Mouse (Mus musculus): ENCODE measurements at regions not wholly inside any gene's neighbourhood (a gene's known extent, or its start where the extent isn't known, plus 50 kb on each side); places are given as distances from the start of the nearest gene placed in this dataset.

- peak; percentile 60 for ATAC-seq
- 4% methylated on average over 12 of the region's 12 CpGs for WGBS
- Histone ChIP-seq H3K9ac (ENCODE audit: low read depth, low read length) (peak overlapping the region; percentile 43; the same call in 1 of the 2 replicates), H3K27me3 (ENCODE audit: control insufficient read depth, insufficient read depth, low read depth, low read length) (no peaks in the 10 kb centered on the region), H3K4me1 (ENCODE audit: control insufficient read depth, insufficient read depth, low read length) (peaks cover 8% of the 10 kb centered on the region; the same call in 1 of the 2 replicates), H3K4me2 (ENCODE audit: low read length) (peak overlapping the region; percentile 64), H3K27ac (ENCODE audit: low read length) (no peak overlapping the region), H3K9me3 (replicated peaks; ENCODE audit: control insufficient read depth, low read length, poor library complexity, severe bottlenecking) (no peaks in the 10 kb centered on the region), H3K4me3 (ENCODE audit: low read depth, low read length) (peak overlapping the region; percentile 31), H3K36me3 (ENCODE audit: control insufficient read depth, insufficient read depth, low read length) (no peaks in the 10 kb centered on the region)
Observed at GRCm38 (mm10) chr14:105815281-105815680, 81.3 kb downstream of the Spry2 start.

- H3K36me3 ChIP-seq (ENCODE audit: control insufficient read depth, insufficient read depth, low read length) = no peaks in the 10 kb centered on the region
- H3K27ac ChIP-seq (ENCODE audit: low read length) = no peak overlapping the region
- no peaks in the 10 kb centered on the region for H3K9me3 ChIP-seq (replicated peaks; ENCODE audit: control insufficient read depth, low read length, poor library complexity, severe bottlenecking)
- ATAC-seq = no peak
- H3K4me2 ChIP-seq (ENCODE audit: low read length) = no peak overlapping the region
- H3K4me1 ChIP-seq (ENCODE audit: control insufficient read depth, insufficient read depth, low read length) = peaks cover 8% of the 10 kb centered on the region; the same call in 1 of the 2 replicates
- no peak overlapping the region for H3K9ac ChIP-seq (ENCODE audit: low read depth, low read length)
- H3K4me3 ChIP-seq (ENCODE audit: low read depth, low read length) = no peak overlapping the region
- H3K27me3 ChIP-seq (ENCODE audit: control insufficient read depth, insufficient read depth, low read depth, low read length) = no peaks in the 10 kb centered on the region
Observed at GRCm38 (mm10) chr14:105813661-105814060, 83.0 kb downstream of the Spry2 start.

- H3K4me1 ChIP-seq (ENCODE audit: control insufficient read depth, insufficient read depth, low read length) = peaks cover 8% of the 10 kb centered on the region; the same call in 1 of the 2 replicates
- ATAC-seq = no peak
- WGBS = 92% methylated on average over 6 of the region's 6 CpGs
Observed at GRCm38 (mm10) chr14:105813097-105813496, 83.5 kb downstream of the Spry2 start.

GRCm38 (mm10) chr14:105805762-105806161, 90.9 kb downstream of the Spry2 start:
- Histone ChIP-seq H3K36me3 (ENCODE audit: control insufficient read depth, insufficient read depth, low read length) (no peaks in the 10 kb centered on the region), H3K4me3 (ENCODE audit: low read depth, low read length) (no peak overlapping the region), H3K9ac (ENCODE audit: low read depth, low read length) (no peak overlapping the region), H3K4me1 (ENCODE audit: control insufficient read depth, insufficient read depth, low read length) (peaks cover 10% of the 10 kb centered on the region; the same call in 1 of the 2 replicates), H3K4me2 (ENCODE audit: low read length) (no peak overlapping the region), H3K9me3 (replicated peaks; ENCODE audit: control insufficient read depth, low read length, poor library complexity, severe bottlenecking) (no peaks in the 10 kb centered on the region), H3K27ac (ENCODE audit: low read length) (no peak overlapping the region), H3K27me3 (ENCODE audit: control insufficient read depth, insufficient read depth, low read depth, low read length) (no peaks in the 10 kb centered on the region)
- WGBS = 82% methylated on average over 6 of the region's 6 CpGs
- no peak for ATAC-seq

More at GRCm38 (mm10) chr14:105813097-105813496, 83.5 kb downstream of the Spry2 start:
- Histone ChIP-seq H3K27me3 (ENCODE audit: control insufficient read depth, insufficient read depth, low read depth, low read length) (no peaks in the 10 kb centered on the region), H3K4me2 (ENCODE audit: low read length) (no peak overlapping the region), H3K9me3 (replicated peaks; ENCODE audit: control insufficient read depth, low read length, poor library complexity, severe bottlenecking) (no peaks in the 10 kb centered on the region), H3K9ac (ENCODE audit: low read depth, low read length) (no peak overlapping the region), H3K27ac (ENCODE audit: low read length) (no peak overlapping the region), H3K36me3 (ENCODE audit: control insufficient read depth, insufficient read depth, low read length) (no peaks in the 10 kb centered on the region), H3K4me3 (ENCODE audit: low read depth, low read length) (no peak overlapping the region)

GRCm38 (mm10) chr14:105805362-105805761, 91.3 kb downstream of the Spry2 start:
- Histone ChIP-seq H3K27me3 (ENCODE audit: control insufficient read depth, insufficient read depth, low read depth, low read length) (no peaks in the 10 kb centered on the region), H3K4me3 (ENCODE audit: low read depth, low read length) (no peak overlapping the region), H3K4me1 (ENCODE audit: control insufficient read depth, insufficient read depth, low read length) (peaks cover 10% of the 10 kb centered on the region; the same call in 1 of the 2 replicates), H3K9me3 (replicated peaks; ENCODE audit: control insufficient read depth, low read length, poor library complexity, severe bottlenecking) (no peaks in the 10 kb centered on the region), H3K4me2 (ENCODE audit: low read length) (no peak overlapping the region), H3K27ac (ENCODE audit: low read length) (no peak overlapping the region), H3K36me3 (ENCODE audit: control insufficient read depth, insufficient read depth, low read length) (no peaks in the 10 kb centered on the region), H3K9ac (ENCODE audit: low read depth, low read length) (no peak overlapping the region)
- no peak for ATAC-seq
- 84% methylated on average over 5 of the region's 5 CpGs for WGBS

GRCm38 (mm10) chr14:105804761-105805160, 91.9 kb downstream of the Spry2 start:
- no peak for ATAC-seq

GRCm38 (mm10) chr14:105803281-105803680, 93.3 kb downstream of the Spry2 start:
- WGBS = 51% methylated on average over 7 of the region's 7 CpGs
- ATAC-seq = no peak
- Histone ChIP-seq H3K4me2 (ENCODE audit: low read length) (peak overlapping the region; percentile 49), H3K36me3 (ENCODE audit: control insufficient read depth, insufficient read depth, low read length) (no peaks in the 10 kb centered on the region), H3K9ac (ENCODE audit: low read depth, low read length) (0 out of 2 replicates have a peak overlapping the region, but pooled peaks have one; percentile 44), H3K4me3 (ENCODE audit: low read depth, low read length) (no peak overlapping the region), H3K27ac (ENCODE audit: low read length) (no peak overlapping the region), H3K4me1 (ENCODE audit: control insufficient read depth, insufficient read depth, low read length) (peaks cover 10% of the 10 kb centered on the region; the same call in 1 of the 2 replicates), H3K27me3 (ENCODE audit: control insufficient read depth, insufficient read depth, low read depth, low read length) (no peaks in the 10 kb centered on the region), H3K9me3 (replicated peaks; ENCODE audit: control insufficient read depth, low read length, poor library complexity, severe bottlenecking) (no peaks in the 10 kb centered on the region)

More at GRCm38 (mm10) chr14:105804761-105805160, 91.9 kb downstream of the Spry2 start:
- H3K36me3 ChIP-seq (ENCODE audit: control insufficient read depth, insufficient read depth, low read length) = no peaks in the 10 kb centered on the region
- 79% methylated on average over 5 of the region's 5 CpGs for WGBS
- H3K27me3 ChIP-seq (ENCODE audit: control insufficient read depth, insufficient read depth, low read depth, low read length) = no peaks in the 10 kb centered on the region
- H3K4me3 ChIP-seq (ENCODE audit: low read depth, low read length) = no peak overlapping the region
- H3K4me2 ChIP-seq (ENCODE audit: low read length) = no peak overlapping the region
- no peaks in the 10 kb centered on the region for H3K9me3 ChIP-seq (replicated peaks; ENCODE audit: control insufficient read depth, low read length, poor library complexity, severe bottlenecking)
- no peak overlapping the region for H3K9ac ChIP-seq (ENCODE audit: low read depth, low read length)
- no peak overlapping the region for H3K27ac ChIP-seq (ENCODE audit: low read length)
- peaks cover 10% of the 10 kb centered on the region; the same call in 1 of the 2 replicates for H3K4me1 ChIP-seq (ENCODE audit: control insufficient read depth, insufficient read depth, low read length)

GRCm38 (mm10) chr14:105802529-105803280, 93.9 kb downstream of the Spry2 start:
- H3K4me3 ChIP-seq (ENCODE audit: low read depth, low read length) = no peak overlapping the region; the same call in 1 of the 2 replicates
- no peaks in the 10 kb centered on the region for H3K9me3 ChIP-seq (replicated peaks; ENCODE audit: control insufficient read depth, low read length, poor library complexity, severe bottlenecking)
- H3K36me3 ChIP-seq (ENCODE audit: control insufficient read depth, insufficient read depth, low read length) = no peaks in the 10 kb centered on the region
- WGBS = 21% methylated on average over 18 of the region's 18 CpGs
- H3K4me2 ChIP-seq (ENCODE audit: low read length) = peak overlapping the region; percentile 49
- H3K27me3 ChIP-seq (ENCODE audit: control insufficient read depth, insufficient read depth, low read depth, low read length) = no peaks in the 10 kb centered on the region
- ATAC-seq = 0 out of 2 replicates have a peak, but pooled peaks have one; percentile 21
- 0 out of 2 replicates have a peak overlapping the region, but pooled peaks have one; percentile 44 for H3K9ac ChIP-seq (ENCODE audit: low read depth, low read length)
- no peak overlapping the region for H3K27ac ChIP-seq (ENCODE audit: low read length)
- peaks cover 10% of the 10 kb centered on the region; the same call in 1 of the 2 replicates for H3K4me1 ChIP-seq (ENCODE audit: control insufficient read depth, insufficient read depth, low read length)

All from midbrain, embryonic 16.5 days (tissue).